Mouse (Mus musculus) cortical plate, adult 2 months (tissue): ENCODE measurements at regions not wholly inside any gene's neighbourhood (a gene's known extent, or its start where the extent isn't known, plus 50 kb on each side); places are given as distances from the start of the nearest gene placed in this dataset.

Experiments used
- CTCF ChIP-seq: fragments of 200-500 bp; IDR thresholded peaks from 2 replicates; pipeline ENCODE4 v1.5.1; 2011; ENCODE audit warnings: mild to moderate bottlenecking, control low read depth, low read length; ENCODE audit not compliant: insufficient read depth; ENCODE audit errors: extremely low read depth
- POLR2A ChIP-seq: fragments of 200-500 bp; IDR thresholded peaks from 2 replicates; pipeline ENCODE4 v1.6.1; 2011; ENCODE audit warnings: mild to moderate bottlenecking, low read length, control low read depth; ENCODE audit not compliant: insufficient read depth; ENCODE audit errors: extremely low read depth

GRCm38 (mm10) chr14:15769846-15770448, 331.2 kb upstream of the Lrrc3b start:
- TF ChIP-seq CTCF (no peak), POLR2A (no peak)
